Mouse (Mus musculus): ENCODE results near the gene Fbxw4. TPM values are rescaled to one million over a fixed set of nuclear protein-coding genes. Genes with fewer than 3 reads are reported as not detected.
"Not testable (repeated sequence)": the region's sequence is repeated elsewhere in the genome, so short reads cannot be mapped to it uniquely, and the experiment has no call there.

Gene Fbxw4
- total and polyA plus RNA-seq, 2 experiments, result 10.0 to 44.6 TPM

DNA sequence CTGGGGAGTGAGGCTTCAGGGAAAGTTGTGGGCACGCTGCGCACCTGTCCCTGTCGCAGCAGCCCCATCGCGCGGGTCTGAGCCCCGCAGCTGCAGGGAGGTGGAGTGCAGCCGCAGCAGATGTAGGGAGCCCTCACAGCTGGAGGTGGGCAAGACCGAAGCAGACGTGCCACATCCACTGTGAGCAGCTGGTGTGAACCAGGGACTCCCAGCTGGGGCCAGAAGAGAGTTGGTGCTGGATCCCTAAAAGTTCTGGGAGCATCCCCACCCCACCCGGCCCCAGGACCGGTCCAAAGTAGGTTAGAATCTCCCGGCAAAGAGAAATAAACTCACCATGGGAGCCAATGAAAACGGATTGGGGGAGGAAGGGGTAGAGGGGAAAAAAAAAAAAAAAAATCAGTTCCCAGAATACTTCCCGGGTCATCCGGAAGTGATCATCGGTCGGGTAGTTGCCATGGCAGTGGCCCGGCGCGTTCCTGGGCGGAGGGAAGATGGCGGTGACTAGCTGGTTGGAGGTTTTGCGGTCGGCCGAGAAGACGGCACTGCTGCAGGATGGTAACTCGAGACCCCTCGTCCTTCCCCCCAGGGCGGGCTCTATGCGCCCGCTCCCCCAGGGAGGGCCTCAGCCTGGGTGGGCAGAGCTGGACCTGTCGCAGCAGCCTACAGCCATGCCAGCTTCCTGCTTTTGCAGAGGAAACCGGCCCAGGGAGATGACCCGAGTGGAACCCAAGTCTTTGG, 99.8 kb downstream of the Fbxw4 start, which contains the start of the genes Poll and Gm17018:
Gene Poll, minus strand, starts transcription at position 379 of the 738 bp plus-strand sequence.
Gene Gm17018, plus strand, starts transcription at position 463 of the 738 bp plus-strand sequence.
- Histone ChIP-seq H3K36me3 (ENCODE audit: control insufficient read depth, insufficient read depth, low read length) (no peaks in the 10 kb centered on the region), H3K4me1 (ENCODE audit: control insufficient read depth, insufficient read depth, low read length) (0 out of 2 replicates have a peak, but pooled peaks cover 1% of the 10 kb centered on the region), H3K79me2 (ENCODE audit: control insufficient read depth, insufficient read depth, low read length) (no peaks in the 10 kb centered on the region), H3K27ac (replicated peaks; ENCODE audit: insufficient read depth, low read depth, low read length) (no peak within 1 kb of the TSS), H3K4me3 (ENCODE audit: insufficient read depth, low read depth, low read length) (peak within 1 kb of the TSS; percentile 74), H3K9ac (ENCODE audit: low read depth, low read length) (peak within 1 kb of the TSS; percentile 80), H3K27me3 (ENCODE audit: control insufficient read depth, insufficient read depth, low read length) (no peaks in the 10 kb centered on the region)
- WGBS, result under 1% methylated on average over 35 of the region's 35 CpGs
- DNase-seq (ENCODE audit: extremely low read depth, low read depth, low spot score), result peak; percentile 63
- TF ChIP-seq CTCF (IDR thresholded peaks at IDR 0.05; ENCODE audit: low read depth, low read length) (no peak), POLR2A (IDR thresholded peaks at IDR 0.05; ENCODE audit: extremely low read depth, insufficient read depth, low read length) (0 out of 2 replicates have a peak, but pooled peaks have one; percentile 23)

DNA sequence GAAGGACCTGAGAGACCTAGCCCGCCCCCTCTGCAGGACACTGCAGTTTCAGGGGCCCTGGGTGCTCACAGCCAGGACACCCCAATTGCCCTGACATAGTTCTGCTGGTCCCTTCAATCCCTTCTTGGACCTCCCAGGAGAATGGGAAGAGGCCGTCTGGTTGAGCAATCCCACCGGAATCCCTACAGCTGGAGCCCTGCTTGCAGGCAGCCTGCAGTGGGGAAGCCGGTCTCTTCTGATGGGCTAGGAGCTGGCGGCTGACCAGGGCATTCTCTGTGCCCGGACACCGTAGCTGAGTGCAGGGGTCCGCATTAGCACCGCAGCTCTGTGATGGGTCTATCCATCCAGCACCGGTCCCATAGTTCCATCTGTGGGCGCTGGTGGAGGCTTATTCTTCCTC, 106.0 kb downstream of the Fbxw4 start:
- WGBS, result 98% methylated on average over 11 of the region's 11 CpGs
- no peaks in the 10 kb centered on the region for H3K27me3 ChIP-seq (ENCODE audit: control insufficient read depth, insufficient read depth, low read length)
- no peak overlapping the region for H3K27ac ChIP-seq (replicated peaks; ENCODE audit: insufficient read depth, low read depth, low read length)
- no peak for TF ChIP-seq CTCF (IDR thresholded peaks at IDR 0.05; ENCODE audit: low read depth, low read length)
- no peak for TF ChIP-seq POLR2A (IDR thresholded peaks at IDR 0.05; ENCODE audit: extremely low read depth, insufficient read depth, low read length)
- H3K9ac ChIP-seq (ENCODE audit: low read depth, low read length), result no peak overlapping the region
- no peaks in the 10 kb centered on the region for H3K79me2 ChIP-seq (ENCODE audit: control insufficient read depth, insufficient read depth, low read length)
- no peak for DNase-seq (ENCODE audit: extremely low read depth, low read depth, low spot score)
- no peak overlapping the region for H3K4me3 ChIP-seq (ENCODE audit: insufficient read depth, low read depth, low read length)
- no peaks in the 10 kb centered on the region for H3K4me1 ChIP-seq (ENCODE audit: control insufficient read depth, insufficient read depth, low read length)
- H3K36me3 ChIP-seq (ENCODE audit: control insufficient read depth, insufficient read depth, low read length), result peaks cover 1% of the 10 kb centered on the region; the same call in 1 of the 2 replicates

DNA sequence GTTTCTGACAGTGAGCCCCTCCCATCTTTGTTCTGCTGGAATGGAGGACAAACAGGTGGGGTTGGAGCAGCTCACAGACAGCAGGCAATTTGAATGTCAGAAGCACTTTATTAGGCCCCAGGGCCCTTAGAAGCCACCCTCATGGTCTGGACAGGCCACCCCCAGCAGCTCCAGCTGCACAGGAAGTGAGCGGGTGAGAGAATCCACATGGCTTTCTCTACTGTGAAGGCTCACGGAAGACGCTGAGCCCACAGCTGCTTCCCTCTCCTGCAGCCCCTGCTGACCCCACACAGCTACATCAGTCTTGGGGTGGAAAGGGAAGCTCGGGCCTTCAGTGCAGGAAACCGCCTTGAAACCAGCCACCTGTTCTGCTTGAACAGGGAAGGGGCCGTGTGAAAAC, 107.9 kb downstream of the Fbxw4 start:
- no peak overlapping the region for H3K4me3 ChIP-seq (ENCODE audit: insufficient read depth, low read depth, low read length)
- TF ChIP-seq CTCF (IDR thresholded peaks at IDR 0.05; ENCODE audit: low read depth, low read length) (no peak), POLR2A (IDR thresholded peaks at IDR 0.05; ENCODE audit: extremely low read depth, insufficient read depth, low read length) (no peak)
- H3K9ac ChIP-seq (ENCODE audit: low read depth, low read length), result no peak overlapping the region
- no peak overlapping the region for H3K27ac ChIP-seq (replicated peaks; ENCODE audit: insufficient read depth, low read depth, low read length)
- H3K27me3 ChIP-seq (ENCODE audit: control insufficient read depth, insufficient read depth, low read length), result no peaks in the 10 kb centered on the region; the same call in 1 of the 2 replicates
- H3K4me1 ChIP-seq (ENCODE audit: control insufficient read depth, insufficient read depth, low read length), result no peaks in the 10 kb centered on the region
- peaks cover 1% of the 10 kb centered on the region; the same call in 1 of the 2 replicates for H3K36me3 ChIP-seq (ENCODE audit: control insufficient read depth, insufficient read depth, low read length)
- DNase-seq (ENCODE audit: extremely low read depth, low read depth, low spot score), result no peak
- H3K79me2 ChIP-seq (ENCODE audit: control insufficient read depth, insufficient read depth, low read length), result no peaks in the 10 kb centered on the region
- WGBS, result 85% methylated on average over 6 of the region's 6 CpGs

DNA sequence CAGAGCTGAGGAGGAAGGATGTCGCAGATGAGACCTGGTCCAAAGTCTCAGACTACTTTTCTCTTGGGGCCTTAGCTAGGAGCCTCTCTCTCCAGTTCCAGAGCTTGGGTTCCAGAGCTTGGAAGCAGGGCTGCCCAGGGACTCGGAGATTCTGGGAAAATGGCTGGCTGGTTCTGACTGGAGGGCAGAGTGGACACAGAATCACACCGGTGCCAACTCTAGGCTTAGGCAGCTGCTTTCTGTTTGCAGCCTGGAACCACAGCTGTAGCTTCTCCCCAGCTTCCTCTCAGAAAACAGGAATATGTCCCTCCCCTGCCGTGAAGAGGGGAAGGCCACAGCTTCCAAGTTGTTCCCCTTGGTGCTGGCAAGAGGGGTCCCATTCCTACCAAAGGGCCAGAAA, 110.2 kb downstream of the Fbxw4 start:
- no peaks in the 10 kb centered on the region; the same call in 1 of the 2 replicates for H3K27me3 ChIP-seq (ENCODE audit: control insufficient read depth, insufficient read depth, low read length)
- no peak overlapping the region for H3K4me3 ChIP-seq (ENCODE audit: insufficient read depth, low read depth, low read length)
- DNase-seq (ENCODE audit: extremely low read depth, low read depth, low spot score), result no peak
- peaks cover 1% of the 10 kb centered on the region; the same call in 1 of the 2 replicates for H3K36me3 ChIP-seq (ENCODE audit: control insufficient read depth, insufficient read depth, low read length)
- no peaks in the 10 kb centered on the region for H3K79me2 ChIP-seq (ENCODE audit: control insufficient read depth, insufficient read depth, low read length)
- TF ChIP-seq CTCF (IDR thresholded peaks at IDR 0.05; ENCODE audit: low read depth, low read length) (no peak), POLR2A (IDR thresholded peaks at IDR 0.05; ENCODE audit: extremely low read depth, insufficient read depth, low read length) (no peak)
- no peaks in the 10 kb centered on the region for H3K4me1 ChIP-seq (ENCODE audit: control insufficient read depth, insufficient read depth, low read length)
- 80% methylated on average over 4 of the region's 4 CpGs for WGBS
- H3K9ac ChIP-seq (ENCODE audit: low read depth, low read length), result no peak overlapping the region
- no peak overlapping the region for H3K27ac ChIP-seq (replicated peaks; ENCODE audit: insufficient read depth, low read depth, low read length)

DNA sequence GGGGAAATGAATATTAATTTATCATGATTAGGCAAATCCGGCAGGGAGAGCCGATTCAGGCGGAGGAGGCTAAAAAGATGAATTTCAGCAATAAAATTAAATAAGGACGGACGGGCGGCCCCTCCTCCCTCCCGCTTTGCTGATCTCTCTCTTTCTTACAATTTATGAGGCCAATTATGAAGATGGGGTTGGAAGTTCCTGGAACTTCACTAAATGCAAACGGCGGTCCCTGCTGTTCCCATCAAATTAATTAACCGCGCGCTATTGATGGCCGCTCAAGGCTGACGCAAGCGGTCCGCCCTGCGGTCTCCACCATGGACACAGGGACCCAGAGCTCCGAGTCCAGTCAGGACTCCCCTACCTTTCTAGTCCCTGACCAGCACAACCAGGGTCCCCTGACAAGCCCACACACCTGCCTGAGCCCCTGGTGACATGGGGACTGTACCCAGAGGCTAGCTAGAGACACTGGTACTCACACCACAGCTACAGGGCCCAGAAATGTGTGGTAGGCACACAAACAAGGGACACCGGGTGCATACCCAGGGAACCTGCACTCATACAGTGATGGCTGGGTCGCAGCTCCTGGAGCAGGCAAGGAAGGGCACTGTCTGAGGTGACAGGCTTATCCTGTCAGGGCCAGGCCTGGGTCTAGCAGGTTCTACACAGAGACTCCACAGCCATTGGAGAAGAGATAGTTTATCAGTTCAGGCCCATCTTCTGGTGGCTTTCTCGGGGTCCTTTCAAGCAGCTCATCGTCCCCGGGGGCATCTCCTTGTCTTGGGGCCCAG, 110.8 kb downstream of the Fbxw4 start:
- 89% methylated on average over 23 of the region's 23 CpGs for WGBS
- Histone ChIP-seq H3K4me3 (ENCODE audit: insufficient read depth, low read depth, low read length) (no peak overlapping the region), H3K9ac (ENCODE audit: low read depth, low read length) (no peak overlapping the region), H3K27ac (replicated peaks; ENCODE audit: insufficient read depth, low read depth, low read length) (no peak overlapping the region), H3K79me2 (ENCODE audit: control insufficient read depth, insufficient read depth, low read length) (no peaks in the 10 kb centered on the region), H3K4me1 (ENCODE audit: control insufficient read depth, insufficient read depth, low read length) (peaks cover 3% of the 10 kb centered on the region; the same call in 1 of the 2 replicates), H3K36me3 (ENCODE audit: control insufficient read depth, insufficient read depth, low read length) (no peaks in the 10 kb centered on the region), H3K27me3 (ENCODE audit: control insufficient read depth, insufficient read depth, low read length) (no peaks in the 10 kb centered on the region; the same call in 1 of the 2 replicates)
- no peak for DNase-seq (ENCODE audit: extremely low read depth, low read depth, low spot score)
- TF ChIP-seq CTCF (IDR thresholded peaks at IDR 0.05; ENCODE audit: low read depth, low read length), result no peak
- no peak for TF ChIP-seq POLR2A (IDR thresholded peaks at IDR 0.05; ENCODE audit: extremely low read depth, insufficient read depth, low read length)

DNA sequence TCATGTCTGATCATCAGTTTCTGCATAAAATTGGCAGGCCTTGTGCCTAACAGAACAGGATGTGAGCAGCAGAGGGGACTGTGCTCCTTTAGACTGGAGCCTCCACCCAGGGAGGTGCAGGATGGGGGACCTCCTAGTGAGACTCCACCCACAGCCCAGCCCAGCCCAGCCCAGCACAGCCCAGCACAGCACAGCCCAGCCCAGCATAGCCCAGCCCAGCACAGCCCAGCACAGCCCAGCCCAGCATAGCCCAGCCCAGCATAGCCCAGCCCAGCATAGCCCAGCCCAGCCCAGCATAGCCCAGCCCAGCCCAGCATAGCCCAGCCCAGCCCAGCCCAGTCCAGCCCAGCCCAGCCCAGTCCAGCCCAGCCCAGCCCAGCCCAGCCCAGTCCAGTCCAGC, 111.9 kb downstream of the Fbxw4 start:
- H3K4me3 ChIP-seq (ENCODE audit: insufficient read depth, low read depth, low read length); H3K79me2 ChIP-seq (ENCODE audit: control insufficient read depth, insufficient read depth, low read length); H3K36me3 ChIP-seq (ENCODE audit: control insufficient read depth, insufficient read depth, low read length); H3K27me3 ChIP-seq (ENCODE audit: control insufficient read depth, insufficient read depth, low read length); H3K27ac ChIP-seq (replicated peaks; ENCODE audit: insufficient read depth, low read depth, low read length); H3K9ac ChIP-seq (ENCODE audit: low read depth, low read length); DNase-seq (ENCODE audit: extremely low read depth, low read depth, low spot score); H3K4me1 ChIP-seq (ENCODE audit: control insufficient read depth, insufficient read depth, low read length): not testable (repeated sequence)

Measured in liver, adult 2 months (tissue).